Mouse (Mus musculus): ENCODE measurements around the gene Afmid. TPM values are rescaled to one million over a fixed set of nuclear protein-coding genes. Genes with fewer than 3 reads are reported as not detected.

Afmid gene
- polyA plus RNA-seq, 2 experiments = 7.5 to 7.6 TPM

DNA sequence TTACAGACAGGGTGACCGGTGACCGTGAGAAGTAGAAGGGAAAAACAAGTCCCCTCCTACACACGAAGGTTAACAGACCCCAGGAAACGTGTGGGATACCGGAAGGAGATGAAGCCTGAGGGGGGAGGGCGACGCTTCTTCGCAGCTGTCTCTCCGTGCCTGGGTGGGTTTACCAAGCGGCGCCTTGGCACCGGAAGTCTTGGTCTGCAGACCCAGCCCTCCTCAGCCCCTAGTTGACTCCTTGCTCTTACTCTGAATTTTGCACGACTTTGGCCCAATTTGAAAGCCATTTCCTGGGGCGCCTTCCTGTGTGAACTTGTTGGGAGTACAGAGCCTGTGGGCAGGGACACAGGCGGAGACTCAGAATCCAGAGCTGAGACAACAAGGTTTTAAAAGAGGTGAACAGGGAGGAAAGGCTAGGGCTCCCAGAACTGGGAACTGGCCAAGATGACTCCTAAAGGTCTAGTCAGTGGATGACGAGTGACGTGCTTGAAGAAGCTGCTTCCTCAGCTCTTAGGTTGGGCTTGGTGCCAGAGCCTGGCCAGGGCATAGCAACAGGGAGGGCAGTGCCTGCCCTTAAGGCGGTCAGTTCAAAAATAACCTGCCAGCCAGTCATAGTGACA lies 44.4 kb upstream of the Afmid start:
- H3K36me3 ChIP-seq (replicated peaks; ENCODE audit: control insufficient read depth, insufficient read depth, low read depth) = peaks cover 50% of the 10 kb centered on the region
- H3K27ac ChIP-seq = peak overlapping the region; percentile 100
- H3K4me2 ChIP-seq (ENCODE audit: low read depth) = peak overlapping the region; percentile 98
- TF ChIP-seq CTCF (IDR thresholded peaks at IDR 0.05; ENCODE audit: low read depth) (0 out of 2 replicates have a peak, but pooled peaks have one; percentile 1), EP300 (IDR thresholded peaks at IDR 0.05; ENCODE audit: low read depth) (no peak)
- H3K27me3 ChIP-seq (ENCODE audit: control insufficient read depth, insufficient read depth, low read length) = no peaks in the 10 kb centered on the region
- peak overlapping the region; percentile 99 for H3K9ac ChIP-seq (replicated peaks)
- 3% methylated on average over 18 of the region's 18 CpGs for WGBS (ENCODE audit: insufficient replicate concordance)
- no peaks in the 10 kb centered on the region for H3K9me3 ChIP-seq (ENCODE audit: control insufficient read depth, low read length)
- ATAC-seq (ENCODE audit: insufficient read depth) (peak; percentile 8), DNase-seq (ENCODE audit: low read depth in 3 of 3, low spot score in 3 of 3) (peak in 1 of 3 experiments; percentile 52)
- peaks cover 18 to 23% of the 10 kb centered on the region in 2 experiments for H3K4me1 ChIP-seq (replicated peaks; ENCODE audit: control insufficient read depth in 2 of 2, insufficient read depth in 2 of 2, low read length in 1 of 2)
- H3K4me3 ChIP-seq (ENCODE audit: insufficient read depth in 1 of 2, low read depth in 2 of 2, low read length in 2 of 2) = peak overlapping the region; percentile 75 to 81

DNA sequence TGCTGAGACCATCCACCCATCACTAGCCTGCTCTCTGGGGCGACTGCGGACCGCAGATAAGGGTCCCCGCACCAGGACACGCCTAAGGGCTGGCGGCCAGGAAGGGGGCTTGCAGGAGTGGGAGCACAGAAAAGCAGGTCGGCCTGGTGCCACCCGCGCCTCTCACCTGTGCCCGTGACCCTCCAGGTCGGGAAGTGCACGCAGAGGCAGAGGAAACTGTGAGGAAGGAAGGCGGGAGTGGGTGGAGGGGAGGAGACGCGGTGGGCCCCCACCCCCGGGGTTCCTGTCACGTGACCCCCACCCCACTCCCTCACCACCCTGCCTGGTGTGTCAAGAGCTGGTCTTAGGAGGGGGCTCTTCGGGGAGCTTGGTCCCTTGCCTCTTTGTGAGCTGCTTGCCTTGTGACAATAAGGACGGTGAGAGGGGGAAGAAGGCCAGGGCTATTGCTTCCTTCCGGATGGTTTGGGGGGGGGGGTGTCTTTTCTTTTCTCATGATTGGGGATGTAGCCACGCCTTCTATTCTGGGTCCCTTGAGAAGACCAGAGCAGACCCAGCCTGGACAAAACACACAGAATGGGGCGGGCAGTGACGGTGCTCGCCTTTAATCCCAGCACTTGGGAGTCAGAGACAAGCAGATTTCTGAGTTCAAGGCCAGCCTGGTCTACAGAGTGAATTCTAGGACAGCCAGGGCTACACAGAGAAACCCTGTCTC lies 43.6 kb upstream of the Afmid start, which contains the start of the genes Tmc8 and Tmc6:
Gene Tmc8, plus strand, starts transcription at position 84 of the 712 bp plus-strand sequence.
Gene Tmc6, minus strand, starts transcription at position 206 of the 712 bp plus-strand sequence.
- H3K9ac ChIP-seq (replicated peaks) = peak within 1 kb of the TSS; percentile 99
- H3K4me1 ChIP-seq (replicated peaks; ENCODE audit: control insufficient read depth in 2 of 2, insufficient read depth in 2 of 2, low read length in 1 of 2) = peaks cover 18 to 23% of the 10 kb centered on the region in 2 experiments
- no peaks in the 10 kb centered on the region for H3K27me3 ChIP-seq (ENCODE audit: control insufficient read depth, insufficient read depth, low read length)
- peaks cover 49% of the 10 kb centered on the region for H3K36me3 ChIP-seq (replicated peaks; ENCODE audit: control insufficient read depth, insufficient read depth, low read depth)
- WGBS (ENCODE audit: insufficient replicate concordance) = 5% methylated on average over 24 of the region's 24 CpGs
- H3K27ac ChIP-seq = peak within 1 kb of the TSS; percentile 100
- peak within 1 kb of the TSS; percentile 75 to 81 for H3K4me3 ChIP-seq (ENCODE audit: insufficient read depth in 1 of 2, low read depth in 2 of 2, low read length in 2 of 2)
- TF ChIP-seq EP300 (IDR thresholded peaks at IDR 0.05; ENCODE audit: low read depth) (no peak; the same call in none of the 2 replicates), CTCF (IDR thresholded peaks at IDR 0.05; ENCODE audit: low read depth) (no peak)
- peak; percentile 38 to 64 (median 50) for DNase-seq (ENCODE audit: low read depth in 3 of 3, low spot score in 3 of 3)
- peak; percentile 56 for ATAC-seq (ENCODE audit: insufficient read depth)
- peak within 1 kb of the TSS; percentile 98 for H3K4me2 ChIP-seq (ENCODE audit: low read depth)
- no peaks in the 10 kb centered on the region for H3K9me3 ChIP-seq (ENCODE audit: control insufficient read depth, low read length)

DNA sequence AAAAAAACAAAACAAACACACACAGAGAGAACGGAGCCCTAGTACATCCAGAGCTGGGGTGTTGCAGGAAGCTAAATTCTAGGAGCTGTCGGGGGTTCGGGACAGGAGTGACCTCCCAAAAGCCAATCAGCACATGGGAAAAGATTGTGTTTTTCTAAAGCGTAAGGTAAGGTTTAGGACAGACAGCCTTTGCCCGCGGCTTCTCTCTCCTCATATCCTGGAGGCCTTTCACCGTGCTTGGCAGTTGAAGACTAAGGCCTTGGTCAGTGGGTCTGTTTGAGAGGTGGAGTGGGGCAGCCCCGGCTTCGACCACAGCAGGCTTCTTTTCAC lies 43.1 kb upstream of the Afmid start:
- Histone ChIP-seq H3K9me3 (ENCODE audit: control insufficient read depth, low read length) (no peaks in the 10 kb centered on the region), H3K4me1 (replicated peaks; ENCODE audit: control insufficient read depth in 2 of 2, insufficient read depth in 2 of 2, low read length in 1 of 2) (peaks cover 18 to 23% of the 10 kb centered on the region in 2 experiments), H3K27ac (peak overlapping the region; percentile 100), H3K36me3 (replicated peaks; ENCODE audit: control insufficient read depth, insufficient read depth, low read depth) (peaks cover 49% of the 10 kb centered on the region), H3K27me3 (ENCODE audit: control insufficient read depth, insufficient read depth, low read length) (no peaks in the 10 kb centered on the region), H3K9ac (replicated peaks) (peak overlapping the region; percentile 99), H3K4me2 (ENCODE audit: low read depth) (peak overlapping the region; percentile 98), H3K4me3 (ENCODE audit: insufficient read depth in 1 of 2, low read depth in 2 of 2, low read length in 2 of 2) (peak overlapping the region; percentile 75 to 81)
- 13% methylated on average over 9 of the region's 9 CpGs for WGBS (ENCODE audit: insufficient replicate concordance)
- no peak for DNase-seq (ENCODE audit: low read depth in 3 of 3, low spot score in 3 of 3)
- TF ChIP-seq CTCF (IDR thresholded peaks at IDR 0.05; ENCODE audit: low read depth) (no peak), EP300 (IDR thresholded peaks at IDR 0.05; ENCODE audit: low read depth) (no peak)
- ATAC-seq (ENCODE audit: insufficient read depth) = no peak

DNA sequence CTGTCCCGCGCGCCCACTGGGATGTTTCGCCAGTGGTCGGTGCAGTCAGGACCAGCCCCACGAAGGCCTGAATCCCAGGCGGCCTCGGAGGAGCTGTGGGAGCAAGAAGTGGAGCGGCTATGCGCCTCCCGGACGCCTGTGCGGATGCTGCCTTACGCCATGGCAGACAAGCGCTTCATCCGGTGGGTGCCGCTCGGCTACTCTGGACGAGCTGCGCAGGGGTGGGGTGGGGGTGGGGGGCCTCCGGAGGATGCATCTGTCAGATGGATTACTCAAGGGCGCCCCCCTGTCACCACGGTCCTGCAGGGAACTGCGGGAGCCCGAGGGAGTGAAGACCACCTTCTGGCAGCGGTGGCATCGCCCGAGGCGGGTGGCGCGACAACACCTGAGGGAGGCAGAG lies 42.6 kb upstream of the Afmid start:
- H3K27ac ChIP-seq = peak overlapping the region; percentile 100
- ATAC-seq (ENCODE audit: insufficient read depth) (0 out of 2 replicates have a peak, but pooled peaks have one; percentile 3), DNase-seq (ENCODE audit: low read depth in 3 of 3, low spot score in 3 of 3) (peak; percentile 33 to 53 (median 49))
- H3K4me1 ChIP-seq (replicated peaks; ENCODE audit: control insufficient read depth in 2 of 2, insufficient read depth in 2 of 2, low read length in 1 of 2) = peaks cover 16 to 20% of the 10 kb centered on the region in 2 experiments
- peak; percentile 80 for TF ChIP-seq CTCF (IDR thresholded peaks at IDR 0.05; ENCODE audit: low read depth)
- no peak for TF ChIP-seq EP300 (IDR thresholded peaks at IDR 0.05; ENCODE audit: low read depth)
- no peaks in the 10 kb centered on the region for H3K9me3 ChIP-seq (ENCODE audit: control insufficient read depth, low read length)
- no peaks in the 10 kb centered on the region for H3K27me3 ChIP-seq (ENCODE audit: control insufficient read depth, insufficient read depth, low read length)
- H3K4me3 ChIP-seq (ENCODE audit: insufficient read depth in 1 of 2, low read depth in 2 of 2, low read length in 2 of 2) = peak overlapping the region; percentile 75 to 81
- peak overlapping the region; percentile 98 for H3K4me2 ChIP-seq (ENCODE audit: low read depth)
- peaks cover 48% of the 10 kb centered on the region for H3K36me3 ChIP-seq (replicated peaks; ENCODE audit: control insufficient read depth, insufficient read depth, low read depth)
- 1% methylated on average over 31 of the region's 31 CpGs for WGBS (ENCODE audit: insufficient replicate concordance)
- H3K9ac ChIP-seq (replicated peaks) = peak overlapping the region; percentile 99
